Mouse (Mus musculus): ENCODE results near the gene Col6a6.

Col6a6 gene

GRCm38 (mm10) chr9:105796137-105796536, 31.8 kb downstream of the Col6a6 start:
- DNase-seq, result no peak

GRCm38 (mm10) chr9:105794965-105795364, 33.0 kb downstream of the Col6a6 start:
- DNase-seq, result no peak

DNA sequence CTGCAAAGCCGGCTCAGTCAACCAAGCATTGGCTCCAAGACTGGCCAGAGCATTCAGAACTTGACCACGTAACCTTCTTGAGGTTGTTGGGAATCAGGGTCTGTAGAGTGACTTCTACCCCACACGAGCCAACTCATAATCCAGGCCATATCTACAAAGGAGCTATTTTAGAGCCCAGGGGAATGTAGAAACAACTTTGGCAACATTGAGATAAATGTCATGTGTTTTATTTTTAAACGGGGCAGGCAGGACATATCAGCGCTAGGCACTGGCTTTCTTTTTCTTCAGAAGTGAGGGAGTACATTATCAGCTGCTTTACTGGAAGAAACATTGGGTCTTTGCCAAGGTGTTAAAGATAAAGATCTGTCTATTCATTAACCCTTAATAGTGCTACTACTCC, 36.1 kb downstream of the Col6a6 start:
- no peak for DNase-seq

- DNase-seq, result no peak
These were observed 39.8 kb downstream of the Col6a6 start for GRCm38 (mm10) chr9:105788203-105788602.

GRCm38 (mm10) chr9:105787800-105788199, 40.2 kb downstream of the Col6a6 start:
- no peak for DNase-seq

DNA sequence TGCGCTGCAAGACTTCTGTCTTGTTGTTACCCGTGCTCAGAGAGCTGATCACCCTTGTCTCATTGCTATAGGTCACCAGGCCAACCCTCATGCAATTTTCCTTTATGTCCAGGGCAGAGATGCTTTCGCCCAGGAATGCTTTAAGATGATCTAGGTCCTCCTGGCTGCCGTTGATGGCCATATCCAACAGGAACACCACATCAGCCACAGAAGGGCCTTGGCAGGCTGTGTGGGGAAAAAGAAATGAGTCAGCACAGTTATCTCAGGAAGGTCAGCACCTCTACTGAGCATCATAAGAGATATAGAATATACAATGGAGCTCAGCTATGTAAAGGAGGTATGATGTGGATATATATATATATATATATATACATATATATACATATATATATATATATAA, 43.9 kb downstream of the Col6a6 start:
- no peak for DNase-seq

DNA sequence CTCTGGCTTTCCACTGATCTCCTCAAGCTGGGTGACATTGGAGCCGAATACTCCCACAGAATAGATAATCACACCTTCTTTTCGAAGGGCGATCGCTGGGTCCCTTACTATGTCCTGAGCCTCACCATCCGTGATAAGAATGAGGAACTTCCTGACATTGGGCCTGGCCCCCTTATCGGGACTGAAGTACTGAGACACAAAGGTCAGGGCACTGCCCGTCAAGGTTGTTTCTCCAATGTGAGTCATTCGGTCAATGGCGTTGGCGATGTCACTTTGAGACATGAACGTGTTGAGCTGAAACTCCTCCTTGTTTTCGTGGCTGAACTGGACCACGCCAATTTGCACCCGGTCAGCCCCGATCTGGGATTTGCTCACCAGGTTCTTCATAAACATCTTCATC, 47.3 kb downstream of the Col6a6 start:
- DNase-seq, result no peak

GRCm38 (mm10) chr9:105778741-105779140, 49.2 kb downstream of the Col6a6 start:
- DNase-seq, result no peak

GRCm38 (mm10) chr9:105774878-105775277, 53.1 kb downstream of the Col6a6 start:
- DNase-seq, result peak; percentile 60

DNA sequence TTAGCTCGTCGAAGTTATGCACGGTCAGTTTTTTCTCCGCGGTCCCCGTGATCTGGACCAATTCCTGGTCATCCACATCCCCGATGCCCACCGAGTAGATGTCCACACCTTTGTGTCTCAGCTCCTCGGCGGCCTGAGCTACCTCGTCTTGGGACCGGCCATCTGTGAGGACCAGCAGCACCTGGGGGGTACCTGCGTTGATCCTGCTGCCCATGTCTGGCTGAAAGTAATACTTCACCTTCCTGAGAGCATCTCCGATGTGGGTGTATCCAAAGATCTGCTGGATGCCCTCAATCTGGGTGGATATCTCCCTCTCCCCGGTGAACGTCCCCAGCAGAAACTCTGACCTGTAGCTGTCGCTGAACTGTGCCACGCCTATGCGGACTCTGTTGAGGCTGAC, 53.6 kb downstream of the Col6a6 start:
- no peak for DNase-seq

DNA sequence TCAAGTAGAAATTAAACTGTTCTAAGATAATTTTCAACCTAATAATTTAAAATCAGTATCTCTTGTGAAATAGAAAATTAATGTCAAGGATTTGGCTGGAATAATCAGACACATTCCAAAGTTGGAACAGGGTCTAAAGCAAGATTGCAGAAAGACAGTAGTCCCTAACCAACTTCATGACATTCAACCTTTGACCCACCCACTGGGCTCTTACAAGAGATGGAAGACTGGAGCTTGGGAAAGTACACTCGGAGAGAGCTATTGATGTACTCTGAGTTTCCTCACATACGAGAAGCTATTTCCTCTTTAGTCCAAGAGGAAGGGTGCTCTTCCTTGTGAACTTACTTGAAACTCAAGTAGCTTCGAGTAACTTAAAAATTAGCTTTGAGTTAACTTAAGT, 56.6 kb downstream of the Col6a6 start:
- DNase-seq, result peak; percentile 28

GRCm38 (mm10) chr9:105770690-105771089, 57.3 kb downstream of the Col6a6 start:
- DNase-seq, result no peak

DNA sequence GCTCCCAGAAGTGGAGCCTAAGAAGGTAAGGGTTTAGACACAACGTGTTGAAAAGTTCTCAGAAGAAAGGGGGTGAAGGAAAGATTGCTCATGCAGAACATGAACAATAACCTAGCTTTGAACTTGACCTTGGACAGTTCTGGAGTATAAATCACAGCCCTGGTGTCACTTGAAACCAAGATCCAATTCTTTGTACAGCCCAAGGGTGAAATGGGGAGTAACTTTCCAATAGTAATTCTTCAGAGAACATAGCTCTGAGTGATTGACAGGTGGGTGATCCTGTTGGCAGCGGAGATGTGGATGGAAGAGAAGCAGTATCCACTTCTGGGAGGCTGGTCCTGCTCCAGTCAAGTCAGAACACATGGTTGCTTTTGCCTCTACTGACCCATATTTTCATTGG, 62.1 kb downstream of the Col6a6 start:
- no peak for DNase-seq

DNA sequence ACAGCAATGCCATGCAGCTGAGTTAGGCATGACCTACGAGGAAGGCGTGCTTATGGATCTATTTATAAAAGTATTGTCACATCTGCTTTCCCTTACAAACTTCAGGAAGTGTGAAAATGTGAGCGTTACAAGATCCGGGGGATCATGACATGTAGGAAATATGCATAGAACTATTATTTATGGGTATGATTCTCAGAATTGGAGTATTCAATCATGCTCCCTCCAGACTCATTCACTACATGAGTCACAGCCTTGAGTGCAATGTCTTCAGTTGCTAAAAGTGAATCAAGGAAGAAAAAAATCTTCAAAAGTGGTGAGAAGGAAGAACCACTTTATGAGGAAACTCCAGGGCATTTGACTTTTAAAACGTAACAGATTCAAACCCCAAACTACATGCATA, 63.3 kb downstream of the Col6a6 start:
- no peak for DNase-seq

GRCm38 (mm10) chr9:105764127-105764526, 63.8 kb downstream of the Col6a6 start:
- no peak for DNase-seq

- DNase-seq, result no peak
These were observed 64.3 kb downstream of the Col6a6 start for GRCm38 (mm10) chr9:105763625-105764024.

- no peak for DNase-seq
These were observed 65.7 kb downstream of the Col6a6 start for GRCm38 (mm10) chr9:105762274-105762673.

- DNase-seq, result no peak
These were observed 69.1 kb downstream of the Col6a6 start for GRCm38 (mm10) chr9:105758861-105759260.

DNA sequence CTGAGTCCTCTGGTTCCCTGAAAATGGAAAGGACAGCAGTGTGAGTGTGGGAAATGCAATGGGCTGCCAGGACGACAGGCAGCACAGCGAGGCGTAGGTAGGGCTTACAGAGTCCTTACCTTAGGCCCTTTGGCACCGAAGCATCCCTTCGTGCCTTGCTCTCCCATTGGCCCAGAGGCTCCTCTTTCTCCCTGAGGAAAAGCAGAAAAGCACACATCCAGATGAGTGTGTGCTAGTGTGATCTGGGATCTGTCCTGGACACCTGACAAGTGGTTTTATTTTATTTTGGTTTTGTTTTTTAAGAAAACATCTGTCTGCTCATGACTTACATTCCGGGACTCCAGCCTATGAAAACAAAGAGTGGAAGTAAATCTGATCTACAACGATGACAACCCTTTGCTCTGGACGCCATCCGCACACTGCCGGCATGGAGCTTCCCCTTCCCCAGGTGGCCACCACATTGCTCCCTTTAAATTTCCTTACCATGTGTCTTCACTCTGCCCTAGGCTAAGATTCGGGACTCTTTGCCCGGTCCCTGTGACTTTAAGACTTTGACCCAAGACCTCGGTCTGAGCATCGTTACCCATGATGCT, 69.7 kb downstream of the Col6a6 start:
- peak; percentile 8 for DNase-seq

DNA sequence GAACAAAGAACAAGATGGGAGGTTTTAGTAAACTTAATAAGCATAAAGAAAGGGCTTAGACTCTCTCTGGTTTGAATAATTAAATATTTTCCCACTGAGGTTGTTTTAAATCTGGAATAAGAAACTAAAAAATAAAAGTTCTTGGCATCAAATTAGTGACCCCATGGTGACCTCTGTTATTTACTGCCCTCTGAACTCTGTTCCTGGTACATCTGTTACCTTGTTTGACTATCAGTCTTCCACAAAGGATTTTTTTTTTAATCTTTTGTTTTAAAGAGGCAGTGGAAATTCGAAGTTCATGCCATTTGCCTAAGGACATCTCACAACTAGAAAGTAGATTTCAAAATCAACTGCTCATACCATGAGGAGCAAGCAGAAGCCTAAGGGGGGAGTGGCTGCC, 73.7 kb downstream of the Col6a6 start:
- no peak for DNase-seq

GRCm38 (mm10) chr9:105745861-105746260, 82.1 kb downstream of the Col6a6 start:
- no peak for DNase-seq

- DNase-seq, result no peak
These were observed 87.5 kb downstream of the Col6a6 start for GRCm38 (mm10) chr9:105740413-105740812.

DNA sequence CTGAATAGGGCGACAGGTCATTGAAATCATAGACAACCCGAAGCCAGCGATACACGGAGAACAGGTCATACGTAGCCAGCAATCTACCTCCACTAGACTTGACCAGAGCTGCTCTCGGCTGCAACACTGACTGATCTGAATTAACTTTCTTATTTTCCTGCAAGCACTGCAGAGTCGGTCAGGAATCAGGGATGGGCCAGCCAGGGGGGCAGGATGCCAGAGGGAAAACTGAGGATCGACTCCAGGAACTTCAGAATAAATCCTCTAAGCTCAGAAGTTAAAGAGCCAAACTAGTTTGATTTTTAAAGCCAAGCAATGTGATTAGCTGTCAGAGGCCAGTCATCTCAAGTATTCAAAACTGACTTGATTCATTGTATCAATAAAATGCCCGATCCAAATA, 88.5 kb downstream of the Col6a6 start:
- no peak for DNase-seq

DNA sequence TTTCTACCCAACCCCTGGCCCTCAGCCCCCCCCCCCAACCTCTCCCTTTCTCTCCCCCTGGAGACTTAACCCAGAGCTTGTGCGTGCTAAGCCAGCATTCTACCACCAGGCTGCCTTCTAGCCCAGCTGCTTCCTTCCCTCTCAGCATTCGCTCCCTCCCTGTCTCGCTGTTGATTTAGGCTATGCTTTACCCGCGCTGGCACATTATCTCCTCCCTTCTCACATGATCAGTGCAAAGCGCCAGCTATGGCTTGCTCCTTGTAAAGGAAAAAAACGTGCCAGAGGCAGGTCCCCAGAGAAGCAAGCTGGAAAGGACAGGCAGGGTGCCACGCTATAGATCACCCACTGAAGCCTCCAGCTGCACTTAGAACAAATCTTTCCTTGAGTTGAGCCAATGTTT, 90.5 kb downstream of the Col6a6 start:
- peak; percentile 12 for DNase-seq

DNA sequence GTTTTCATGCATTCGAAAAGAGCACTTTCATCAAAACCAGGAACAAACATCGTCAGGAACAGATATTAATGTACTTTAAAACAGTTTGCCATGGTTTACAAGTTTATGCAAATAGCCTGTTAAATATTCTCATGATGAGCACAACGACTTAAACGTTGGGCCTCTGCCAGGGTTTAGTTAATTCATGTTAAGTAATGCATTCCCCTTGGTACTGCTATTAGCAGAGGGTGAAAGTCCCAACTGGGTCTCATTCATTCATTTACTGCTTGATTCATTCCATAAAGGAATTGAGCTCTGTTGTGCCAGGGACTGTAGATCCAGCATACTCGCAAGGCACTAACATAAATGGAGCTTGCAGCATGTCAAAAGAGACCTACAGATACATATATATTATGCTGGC, 92.8 kb downstream of the Col6a6 start:
- peak; percentile 53 for DNase-seq

DNA sequence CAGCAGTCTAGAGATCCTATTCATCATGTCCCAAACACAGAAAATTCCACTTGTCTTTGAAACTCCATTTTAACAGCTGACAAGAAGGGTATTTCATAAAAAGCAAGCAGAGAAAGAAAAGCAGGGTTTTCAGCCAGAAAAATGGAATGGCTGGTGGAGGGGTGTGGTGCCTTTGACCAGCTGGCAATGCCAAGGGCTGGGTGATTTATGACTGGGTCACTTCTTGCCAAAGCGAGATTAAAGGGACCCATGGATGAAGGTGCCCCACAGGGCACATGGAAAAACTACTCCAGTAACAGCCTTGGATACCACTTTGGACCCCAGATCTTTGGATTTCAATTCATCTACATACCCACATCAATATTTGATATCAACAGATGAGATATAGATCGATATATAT, 93.3 kb downstream of the Col6a6 start:
- no peak for DNase-seq
